Mouse (Mus musculus): Measurements from ENCODE around the gene Bcl2l13.

Gene Bcl2l13

DNA sequence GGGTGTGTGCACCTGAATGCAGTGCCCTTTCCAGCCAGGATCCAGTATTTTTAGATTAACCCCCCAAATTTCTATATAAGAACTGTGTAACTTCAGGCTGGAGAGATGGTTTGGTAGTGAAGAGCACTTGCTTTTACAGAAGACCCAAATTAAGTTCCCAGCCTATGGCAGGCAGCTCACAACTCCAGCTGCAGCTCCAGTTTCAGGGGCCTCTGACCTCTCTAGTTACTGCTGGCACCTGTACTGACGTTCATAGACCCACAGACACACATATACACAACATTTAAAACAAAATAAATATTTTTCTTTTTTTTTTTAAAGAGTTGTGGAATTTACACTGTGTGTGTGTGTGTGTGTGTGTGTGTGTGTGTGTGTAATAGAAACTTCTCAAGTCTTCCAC is 93.4 kb downstream of the Bcl2l13 start:
- no peak for DNase-seq (ENCODE audit: low read depth, low spot score)

- no peak for DNase-seq (ENCODE audit: low read depth, low spot score)
These were observed 94.7 kb downstream of the Bcl2l13 start for GRCm38 (mm10) chr6:120930450-120931306.

DNA sequence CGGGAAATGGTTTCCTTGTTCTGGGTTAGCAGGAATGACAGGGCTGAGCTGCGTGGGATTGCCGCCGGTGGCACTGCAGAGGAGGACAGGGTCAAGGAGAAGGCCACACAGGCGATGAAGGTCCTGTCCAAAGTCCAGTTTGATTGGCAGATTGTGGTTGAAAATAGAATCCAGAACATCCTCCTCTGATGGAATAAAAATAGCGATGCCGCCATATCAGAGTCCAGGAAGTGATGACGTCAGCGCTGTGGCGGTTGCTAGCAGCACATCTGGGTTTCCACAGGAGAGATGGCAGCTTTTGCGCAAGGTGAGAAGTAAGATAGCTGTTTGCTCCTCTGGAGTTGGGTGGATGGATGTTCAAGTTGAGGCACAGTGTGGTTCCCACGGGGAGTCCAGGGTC is 96.6 kb downstream of the Bcl2l13 start:
- DNase-seq (ENCODE audit: low read depth, low spot score), result no peak

DNA sequence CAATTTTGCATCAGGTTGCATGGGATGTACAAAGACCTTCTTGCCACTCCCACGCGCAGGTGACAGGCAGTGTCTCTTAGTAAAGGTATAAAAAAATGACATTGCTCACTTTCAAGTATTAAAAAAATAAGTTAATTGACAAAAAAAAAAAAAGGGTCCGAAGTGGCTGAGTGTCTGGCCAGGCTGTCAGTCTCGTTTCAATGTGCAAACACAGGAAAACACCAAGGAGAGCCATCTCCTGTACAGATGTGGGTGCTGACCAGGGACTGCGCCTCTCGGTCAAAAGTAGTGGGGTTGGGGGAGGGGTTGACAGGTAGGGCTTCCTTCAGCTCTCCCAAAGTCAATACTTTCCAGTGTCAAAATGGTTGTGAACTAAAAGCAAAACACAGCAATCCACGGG is 97.7 kb downstream of the Bcl2l13 start:
- DNase-seq (ENCODE audit: low read depth, low spot score), result no peak

- DNase-seq (ENCODE audit: low read depth, low spot score), result no peak
These were observed 98.2 kb downstream of the Bcl2l13 start for GRCm38 (mm10) chr6:120934176-120934575.

DNA sequence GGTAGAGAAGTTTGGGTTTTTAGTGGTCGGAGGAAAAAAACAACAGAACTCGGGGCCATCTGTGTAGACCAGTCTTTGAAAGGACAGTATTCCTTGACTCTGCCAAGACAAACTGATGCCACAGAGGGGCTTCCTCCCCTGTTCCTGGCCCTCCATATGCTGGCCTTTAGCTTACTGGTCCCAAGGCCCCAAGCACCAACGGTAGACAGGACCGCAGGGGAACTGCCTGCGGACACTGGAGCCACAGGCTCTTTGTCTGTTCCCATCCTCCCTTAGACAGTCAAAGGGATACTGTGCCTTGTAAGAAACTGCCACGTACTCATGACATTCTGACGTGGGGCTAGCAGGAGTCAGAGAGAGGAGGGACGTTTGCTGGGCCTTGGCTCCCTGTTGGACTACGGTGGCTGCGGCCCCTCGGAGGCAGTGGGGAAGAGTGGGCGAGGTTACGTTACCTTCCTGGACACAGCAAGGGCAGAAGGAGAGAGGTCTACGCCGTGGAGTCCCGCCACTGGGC is 101.1 kb downstream of the Bcl2l13 start:
- no peak for DNase-seq (ENCODE audit: low read depth, low spot score)

- DNase-seq (ENCODE audit: low read depth, low spot score), result no peak
These were observed 102.1 kb downstream of the Bcl2l13 start for GRCm38 (mm10) chr6:120937999-120938608.

DNA sequence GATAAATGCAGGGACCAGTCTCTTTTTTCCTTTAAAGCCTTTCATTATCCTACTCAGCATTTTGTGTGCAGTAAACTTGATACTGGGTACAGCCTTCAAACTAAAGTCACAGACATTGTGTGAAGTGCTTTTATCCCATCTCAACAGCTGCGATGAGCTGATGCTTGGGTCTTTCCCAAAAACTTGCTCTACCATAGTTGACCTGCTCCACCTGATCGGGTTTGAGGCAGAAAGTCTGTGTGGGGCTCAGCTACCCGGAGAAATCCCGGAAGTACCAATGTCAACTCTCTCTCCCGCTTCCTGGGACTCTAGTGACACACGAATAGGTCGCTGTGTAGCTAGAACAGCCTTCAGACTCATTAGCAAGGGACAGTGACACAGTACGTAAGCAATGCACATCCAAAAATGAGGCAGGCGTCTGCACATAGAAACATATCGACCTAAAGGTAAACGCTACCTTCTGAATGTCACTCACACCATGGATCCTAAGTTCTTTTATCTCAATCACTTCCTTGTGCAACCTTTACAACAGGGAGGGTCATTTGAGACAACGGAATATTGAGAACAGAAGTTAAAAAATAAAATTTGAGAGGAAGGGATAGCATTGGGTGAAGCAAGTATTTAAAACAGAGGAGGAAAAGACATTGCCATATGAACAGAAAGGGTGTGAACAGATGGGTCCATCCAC is 102.9 kb downstream of the Bcl2l13 start:
- DNase-seq (ENCODE audit: low read depth, low spot score), result no peak

DNA sequence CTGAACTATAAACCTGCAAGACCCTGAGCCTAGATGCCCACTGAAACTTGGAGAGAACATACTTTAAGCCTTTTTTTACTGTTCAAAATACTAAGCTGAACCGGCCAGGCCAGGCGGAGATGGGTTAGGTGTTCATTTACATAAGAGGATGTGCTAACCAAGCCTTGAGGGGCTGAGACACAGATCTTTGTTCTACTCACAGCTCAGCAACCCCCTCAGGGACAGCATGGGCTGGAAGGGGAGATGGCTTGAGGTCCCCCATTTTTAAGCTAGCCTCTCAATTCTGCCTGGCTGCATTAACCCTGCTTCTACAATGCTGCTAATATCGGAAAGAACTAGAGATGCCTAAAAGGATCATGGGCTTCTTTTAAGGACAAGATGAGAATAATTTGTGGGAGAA is 103.8 kb downstream of the Bcl2l13 start:
- no peak for DNase-seq (ENCODE audit: low read depth, low spot score)

- no peak for DNase-seq (ENCODE audit: low read depth, low spot score)
These were observed 104.6 kb downstream of the Bcl2l13 start for GRCm38 (mm10) chr6:120940446-120941083.

GRCm38 (mm10) chr6:120941084-120941481 is 105.1 kb downstream of the Bcl2l13 start:
- DNase-seq (ENCODE audit: low read depth, low spot score), result no peak

GRCm38 (mm10) chr6:120941575-120941974 is 105.6 kb downstream of the Bcl2l13 start:
- DNase-seq (ENCODE audit: low read depth, low spot score), result no peak

All from ZHBTc4 (cell line).